Mouse (Mus musculus): ENCODE results near the gene Ints7. TPM values are rescaled to one million over a fixed set of nuclear protein-coding genes. Genes with fewer than 3 reads are reported as not detected.

The Ints7 gene
- total and polyA plus RNA-seq, 2 experiments from 2014 or later, result 15.1 to 33.2 TPM

- Histone ChIP-seq H3K4me2 (ENCODE audit: low read depth, low read length) (no peak overlapping the region), H3K36me3 (replicated peaks; ENCODE audit: control insufficient read depth, insufficient read depth, low read length) (peaks cover 54% of the 10 kb centered on the region)
These were observed 9.0 kb downstream of the Ints7 start for GRCm38 (mm10) chr1:191584483-191584882.

GRCm38 (mm10) chr1:191585704-191586103 is 10.3 kb downstream of the Ints7 start:
- Histone ChIP-seq H3K4me1 (ENCODE audit: control insufficient read depth, insufficient read depth) (no peaks in the 10 kb centered on the region), H3K9ac (replicated peaks; ENCODE audit: low read depth, low read length) (no peak overlapping the region), H3K9me3 (replicated peaks; ENCODE audit: control insufficient read depth, low read length) (0 out of 2 replicates have a peak, but pooled peaks cover 3% of the 10 kb centered on the region), H3K36me3 (replicated peaks; ENCODE audit: control insufficient read depth, insufficient read depth, low read length) (peaks cover 54% of the 10 kb centered on the region), H3K4me3 (ENCODE audit: low read depth, low read length) (no peak overlapping the region), H3K27ac (ENCODE audit: low read depth) (no peak overlapping the region), H3K27me3 (ENCODE audit: control insufficient read depth, insufficient read depth, low read length) (no peaks in the 10 kb centered on the region), H3K4me2 (ENCODE audit: low read depth, low read length) (no peak overlapping the region)
- TF ChIP-seq CTCF (IDR thresholded peaks at IDR 0.05; ENCODE audit: low read depth) (peak; percentile 26), EP300 (IDR thresholded peaks at IDR 0.05; ENCODE audit: low read depth) (no peak)
- no peak for DNase-seq (ENCODE audit: low spot score)
- WGBS, result 73% methylated on average over 2 of the region's 2 CpGs
- ATAC-seq (ENCODE audit: insufficient read depth, low read depth), result no peak

More at GRCm38 (mm10) chr1:191584483-191584882, 9.0 kb downstream of the Ints7 start:
- Histone ChIP-seq H3K4me1 (ENCODE audit: control insufficient read depth, insufficient read depth) (no peaks in the 10 kb centered on the region), H3K9me3 (replicated peaks; ENCODE audit: control insufficient read depth, low read length) (0 out of 2 replicates have a peak, but pooled peaks cover 3% of the 10 kb centered on the region), H3K9ac (replicated peaks; ENCODE audit: low read depth, low read length) (no peak overlapping the region), H3K27me3 (ENCODE audit: control insufficient read depth, insufficient read depth, low read length) (no peaks in the 10 kb centered on the region), H3K4me3 (ENCODE audit: low read depth, low read length) (no peak overlapping the region), H3K27ac (ENCODE audit: low read depth) (no peak overlapping the region)
- WGBS, result 86% methylated on average over 4 of the region's 4 CpGs
- no peak for ATAC-seq (ENCODE audit: insufficient read depth, low read depth)
- DNase-seq (ENCODE audit: low spot score), result no peak
- TF ChIP-seq CTCF (IDR thresholded peaks at IDR 0.05; ENCODE audit: low read depth) (peak; percentile 36), EP300 (IDR thresholded peaks at IDR 0.05; ENCODE audit: low read depth) (no peak)

DNA sequence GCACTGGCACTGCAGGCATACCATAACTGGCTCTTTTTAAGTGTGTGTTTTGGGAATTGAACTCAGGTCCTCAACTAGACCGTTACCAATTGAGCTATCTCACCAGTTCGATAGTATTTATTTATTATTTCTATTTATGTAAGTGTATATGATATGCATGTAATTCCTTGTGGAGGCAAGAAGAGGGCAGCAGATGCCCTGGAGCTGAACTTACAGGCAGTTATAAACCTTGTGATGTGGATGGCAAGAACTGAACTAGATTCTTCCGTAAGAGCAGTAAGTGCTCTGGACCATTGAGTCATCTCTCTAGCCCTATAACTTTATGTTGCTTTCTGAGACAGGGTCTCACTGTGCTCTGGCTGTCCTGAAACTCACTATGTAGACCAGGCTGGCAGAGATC is 11.6 kb downstream of the Ints7 start:
- TF ChIP-seq CTCF (IDR thresholded peaks at IDR 0.05; ENCODE audit: low read depth) (peak; percentile 33), EP300 (IDR thresholded peaks at IDR 0.05; ENCODE audit: low read depth) (no peak)
- 84% methylated on average over 3 of the region's 3 CpGs for WGBS
- no peaks in the 10 kb centered on the region for H3K27me3 ChIP-seq (ENCODE audit: control insufficient read depth, insufficient read depth, low read length)
- no peak overlapping the region for H3K27ac ChIP-seq (ENCODE audit: low read depth)
- H3K36me3 ChIP-seq (replicated peaks; ENCODE audit: control insufficient read depth, insufficient read depth, low read length), result peaks cover 56% of the 10 kb centered on the region
- H3K4me3 ChIP-seq (ENCODE audit: low read depth, low read length), result no peak overlapping the region
- H3K9ac ChIP-seq (replicated peaks; ENCODE audit: low read depth, low read length), result no peak overlapping the region
- DNase-seq (ENCODE audit: low spot score) (no peak), ATAC-seq (ENCODE audit: insufficient read depth, low read depth) (no peak)
- H3K4me1 ChIP-seq (ENCODE audit: control insufficient read depth, insufficient read depth), result peaks cover 3% of the 10 kb centered on the region; the same call in 1 of the 2 replicates
- no peak overlapping the region for H3K4me2 ChIP-seq (ENCODE audit: low read depth, low read length)
- H3K9me3 ChIP-seq (replicated peaks; ENCODE audit: control insufficient read depth, low read length), result 0 out of 2 replicates have a peak, but pooled peaks cover 3% of the 10 kb centered on the region

DNA sequence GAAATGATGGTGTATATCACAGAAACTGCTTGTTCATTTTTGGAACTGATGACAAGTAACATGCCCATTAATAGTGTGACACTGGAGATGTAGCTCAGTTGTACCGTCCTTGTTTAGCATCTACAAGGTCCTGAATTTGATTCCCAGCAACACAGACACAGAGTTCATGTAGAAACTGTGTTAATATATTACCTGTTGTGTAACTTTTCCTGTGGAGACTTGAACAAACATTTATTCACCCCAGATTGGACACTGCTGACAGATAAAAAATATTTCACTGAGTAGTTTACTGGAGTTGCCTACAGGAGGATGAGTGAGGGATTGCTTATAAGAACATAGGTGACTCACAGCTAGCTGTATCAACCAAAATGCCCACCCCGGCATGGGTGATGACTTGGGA is 13.3 kb downstream of the Ints7 start:
- ATAC-seq (ENCODE audit: insufficient read depth, low read depth), result no peak
- Histone ChIP-seq H3K27ac (ENCODE audit: low read depth) (no peak overlapping the region), H3K4me3 (ENCODE audit: low read depth, low read length) (no peak overlapping the region), H3K9me3 (replicated peaks; ENCODE audit: control insufficient read depth, low read length) (0 out of 2 replicates have a peak, but pooled peaks cover 3% of the 10 kb centered on the region), H3K36me3 (replicated peaks; ENCODE audit: control insufficient read depth, insufficient read depth, low read length) (peaks cover 46% of the 10 kb centered on the region), H3K4me2 (ENCODE audit: low read depth, low read length) (no peak overlapping the region), H3K4me1 (ENCODE audit: control insufficient read depth, insufficient read depth) (peaks cover 4% of the 10 kb centered on the region; the same call in 1 of the 2 replicates), H3K9ac (replicated peaks; ENCODE audit: low read depth, low read length) (no peak overlapping the region), H3K27me3 (ENCODE audit: control insufficient read depth, insufficient read depth, low read length) (no peaks in the 10 kb centered on the region)
- DNase-seq (ENCODE audit: low spot score), result no peak
- TF ChIP-seq CTCF (IDR thresholded peaks at IDR 0.05; ENCODE audit: low read depth), result no peak
- no peak for TF ChIP-seq EP300 (IDR thresholded peaks at IDR 0.05; ENCODE audit: low read depth)
- 88% methylated on average over 2 of the region's 2 CpGs for WGBS

DNA sequence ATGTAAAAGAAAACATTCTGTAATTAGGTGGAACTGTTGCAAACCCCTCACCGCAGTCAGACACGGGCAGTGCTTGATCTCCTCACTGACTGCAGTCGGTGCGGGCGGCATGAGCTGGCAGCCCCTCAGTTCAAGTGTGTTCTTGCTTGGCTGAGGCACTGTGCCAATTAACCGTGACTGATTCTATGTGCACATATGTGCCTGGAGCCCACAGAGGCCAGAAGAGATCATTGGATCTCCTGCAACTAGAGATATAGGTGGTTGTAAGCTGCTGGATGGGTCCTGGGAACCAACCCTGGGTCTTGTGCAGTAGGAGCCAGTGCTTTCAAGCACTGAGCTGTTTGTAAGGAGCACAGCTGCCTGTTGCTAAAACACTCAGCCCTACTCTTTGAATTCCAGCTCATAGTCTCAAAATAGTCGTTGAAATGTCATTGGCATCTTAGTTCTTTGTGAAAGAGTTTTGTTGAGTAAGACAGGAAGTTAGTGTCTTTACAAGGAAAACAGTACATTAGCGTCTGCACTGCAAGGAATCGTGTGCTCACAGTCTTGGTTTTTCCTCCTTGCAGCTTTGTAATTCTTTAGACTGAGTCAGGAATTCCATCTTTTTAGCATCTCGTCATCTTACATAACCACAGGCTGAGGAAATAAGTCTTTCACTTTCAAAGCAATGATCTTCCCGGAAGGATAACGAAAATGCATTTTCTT is 16.7 kb downstream of the Ints7 start:
- H3K9ac ChIP-seq (replicated peaks; ENCODE audit: low read depth, low read length), result no peak overlapping the region
- peaks cover 4% of the 10 kb centered on the region; the same call in 1 of the 2 replicates for H3K4me1 ChIP-seq (ENCODE audit: control insufficient read depth, insufficient read depth)
- peak overlapping the region; percentile 70 for H3K27ac ChIP-seq (ENCODE audit: low read depth)
- no peak overlapping the region for H3K4me3 ChIP-seq (ENCODE audit: low read depth, low read length)
- DNase-seq (ENCODE audit: low spot score) (peak; percentile 46), ATAC-seq (ENCODE audit: insufficient read depth, low read depth) (no peak; the same call in 1 of the 2 replicates)
- H3K36me3 ChIP-seq (replicated peaks; ENCODE audit: control insufficient read depth, insufficient read depth, low read length), result peaks cover 38% of the 10 kb centered on the region
- H3K4me2 ChIP-seq (ENCODE audit: low read depth, low read length), result peak overlapping the region; percentile 17
- TF ChIP-seq CTCF (IDR thresholded peaks at IDR 0.05; ENCODE audit: low read depth) (no peak), EP300 (IDR thresholded peaks at IDR 0.05; ENCODE audit: low read depth) (no peak)
- H3K9me3 ChIP-seq (replicated peaks; ENCODE audit: control insufficient read depth, low read length), result 0 out of 2 replicates have a peak, but pooled peaks cover 3% of the 10 kb centered on the region
- H3K27me3 ChIP-seq (ENCODE audit: control insufficient read depth, insufficient read depth, low read length), result no peaks in the 10 kb centered on the region
- WGBS, result 37% methylated on average over 12 of the region's 12 CpGs
